Mouse (Mus musculus): Measurements from ENCODE around the gene Haus4. TPM values are rescaled to one million over a fixed set of nuclear protein-coding genes. Genes with fewer than 3 reads are reported as not detected.

Haus4 gene
- polyA plus RNA-seq, 1 experiment from 2014 or later: 19.4 TPM

Other genes starting within 250 kb of the Haus4 start
- gene Oxa1l, start 193.8 kb downstream of the Haus4 start, polyA plus RNA-seq (2015; fragmentation: Nextera tagmentation; extraction: Ambion mirVana): 58.5 and 59.9 TPM in 2 replicates
- 4.9 and 5.9 TPM in 2 replicates for gene Slc7a7, start 136.8 kb downstream of the Haus4 start, polyA plus RNA-seq (2015; fragmentation: Nextera tagmentation; extraction: Ambion mirVana)
- 218 and 228 TPM in 2 replicates for gene Mrpl52, start 127.7 kb downstream of the Haus4 start, polyA plus RNA-seq (2015; fragmentation: Nextera tagmentation; extraction: Ambion mirVana)
- gene Mmp14, start 123.0 kb downstream of the Haus4 start, polyA plus RNA-seq (2015; fragmentation: Nextera tagmentation; extraction: Ambion mirVana): 45.1 and 56.1 TPM in 2 replicates
- gene Lrp10, start 90.5 kb downstream of the Haus4 start, polyA plus RNA-seq (2015; fragmentation: Nextera tagmentation; extraction: Ambion mirVana): 31.4 and 35.6 TPM in 2 replicates
- gene Rem2, start 78.5 kb downstream of the Haus4 start, polyA plus RNA-seq (2015; fragmentation: Nextera tagmentation; extraction: Ambion mirVana): 38.5 and 39.5 TPM in 2 replicates
- 93.2 and 103 TPM in 2 replicates for gene Prmt5, start 37.1 kb downstream of the Haus4 start, polyA plus RNA-seq (2015; fragmentation: Nextera tagmentation; extraction: Ambion mirVana)
- gene Ajuba, start 22.9 kb upstream of the Haus4 start, polyA plus RNA-seq (2015; fragmentation: Nextera tagmentation; extraction: Ambion mirVana): 4.7 and 6.0 TPM in 2 replicates
- gene 4931414P19Rik, start 51.4 kb upstream of the Haus4 start, polyA plus RNA-seq (2015; fragmentation: Nextera tagmentation; extraction: Ambion mirVana): 5.4 and 5.5 TPM in 2 replicates
- 445 and 467 TPM in 2 replicates for gene Psmb5, start 63.4 kb upstream of the Haus4 start, polyA plus RNA-seq (2015; fragmentation: Nextera tagmentation; extraction: Ambion mirVana)
- gene Psmb11, start 66.8 kb upstream of the Haus4 start, polyA plus RNA-seq (2015; fragmentation: Nextera tagmentation; extraction: Ambion mirVana): 0.16 and 0.37 TPM in 2 replicates
- gene Gm17606, start 86.3 kb upstream of the Haus4 start, polyA plus RNA-seq (2015; fragmentation: Nextera tagmentation; extraction: Ambion mirVana): not detected in 2 replicates
- gene Cdh24, start 86.7 kb upstream of the Haus4 start, polyA plus RNA-seq (2015; fragmentation: Nextera tagmentation; extraction: Ambion mirVana): 9.5 and 10.3 TPM in 2 replicates
- gene 1700123O20Rik, start 131.6 kb upstream of the Haus4 start, polyA plus RNA-seq (2015; fragmentation: Nextera tagmentation; extraction: Ambion mirVana): 68.2 and 69.1 TPM in 2 replicates
- 89.5 and 98.2 TPM in 2 replicates for gene Acin1, start 132.3 kb upstream of the Haus4 start, polyA plus RNA-seq (2015; fragmentation: Nextera tagmentation; extraction: Ambion mirVana)
- 0.28 and 0.34 TPM in 2 replicates for gene Gm29776, start 144.2 kb upstream of the Haus4 start, polyA plus RNA-seq (2015; fragmentation: Nextera tagmentation; extraction: Ambion mirVana)
- gene Cebpe, start 157.6 kb upstream of the Haus4 start, polyA plus RNA-seq (2015; fragmentation: Nextera tagmentation; extraction: Ambion mirVana): not detected in 2 replicates
- 8.6 and 11.2 TPM in 2 replicates for gene Slc7a8, start 227.3 kb upstream of the Haus4 start, polyA plus RNA-seq (2015; fragmentation: Nextera tagmentation; extraction: Ambion mirVana)